Mouse (Mus musculus): ENCODE results near the gene Map3k7. TPM values are rescaled to one million over a fixed set of nuclear protein-coding genes. Genes with fewer than 3 reads are reported as not detected.

Map3k7 gene
- polyA plus RNA-seq (2015; fragmentation: Nextera tagmentation; extraction: Ambion mirVana) = 23.7 and 28.6 TPM in 2 replicates

DNA sequence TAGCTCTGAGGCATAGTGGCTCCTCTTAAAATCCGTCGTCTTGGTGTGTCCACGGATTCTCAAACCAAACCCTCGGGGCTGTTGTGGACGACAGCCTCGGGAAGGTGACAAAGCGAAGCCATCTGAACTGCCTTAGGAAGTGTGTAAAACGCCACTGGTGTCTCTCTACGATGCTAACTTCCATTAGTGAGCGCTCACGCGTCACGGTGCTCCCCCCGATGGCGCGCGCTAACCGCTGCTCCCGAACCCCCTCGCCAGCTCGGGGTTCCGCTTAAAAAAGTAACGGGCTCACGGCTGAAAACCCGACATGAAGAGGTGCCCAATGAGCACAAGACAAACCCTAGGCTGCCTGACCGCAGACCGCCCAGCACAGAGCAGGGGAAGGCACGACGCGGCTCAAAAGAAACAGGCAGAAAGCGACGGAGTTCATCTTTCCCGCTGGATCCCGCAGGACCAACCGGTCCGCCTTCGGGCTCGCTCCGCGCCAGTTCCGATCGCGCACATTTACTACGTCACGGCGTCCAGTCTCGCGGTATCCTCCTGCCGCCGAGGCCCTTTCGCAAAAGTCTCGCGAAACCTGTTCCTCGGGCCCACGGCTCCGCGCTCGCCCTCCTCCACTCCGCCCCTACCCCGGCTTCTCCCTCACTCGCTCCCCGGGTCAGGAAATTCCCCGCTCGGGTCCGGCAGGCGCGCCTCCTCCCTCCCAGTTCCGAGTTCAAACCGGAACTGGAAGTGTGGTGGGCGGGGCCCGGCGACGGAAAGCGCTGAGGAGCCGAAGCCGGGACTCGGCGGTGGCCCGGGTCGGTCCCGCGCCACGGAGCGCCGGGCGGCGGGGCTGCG, at the start of gene Map3k7:
Map3k7 (plus strand) TSS at position 744 of the 840 bp plus-strand sequence.
- Histone ChIP-seq H3K9me3 (no peaks in the 10 kb centered on the region), H3K9ac (peak within 1 kb of the TSS; percentile 91), H3K27me3 (no peaks in the 10 kb centered on the region), H3K4me2 (peak within 1 kb of the TSS; percentile 90), H3K36me3 (no peaks in the 10 kb centered on the region), H3K4me1 (replicated peaks) (peaks cover 27% of the 10 kb centered on the region), H3K4me3 (peak within 1 kb of the TSS; percentile 84), H3K27ac (replicated peaks) (peak within 1 kb of the TSS; percentile 98)
- ATAC-seq (ENCODE audit: low read depth) = peak; percentile 94
- under 1% methylated on average over 87 of the region's 88 CpGs for WGBS

- Histone ChIP-seq H3K9me3 (no peaks in the 10 kb centered on the region), H3K27ac (replicated peaks) (no peak overlapping the region), H3K36me3 (no peaks in the 10 kb centered on the region), H3K4me3 (no peak overlapping the region), H3K4me2 (no peak overlapping the region), H3K9ac (no peak overlapping the region), H3K27me3 (no peaks in the 10 kb centered on the region; the same call in 1 of the 2 replicates), H3K4me1 (replicated peaks) (0 out of 2 replicates have a peak, but pooled peaks cover 3% of the 10 kb centered on the region)
- WGBS = 63% methylated on average over 11 of the region's 11 CpGs
- no peak for ATAC-seq (ENCODE audit: low read depth)
Observed at GRCm38 (mm10) chr4:31915114-31915513, 48.8 kb upstream of the Map3k7 start.

DNA sequence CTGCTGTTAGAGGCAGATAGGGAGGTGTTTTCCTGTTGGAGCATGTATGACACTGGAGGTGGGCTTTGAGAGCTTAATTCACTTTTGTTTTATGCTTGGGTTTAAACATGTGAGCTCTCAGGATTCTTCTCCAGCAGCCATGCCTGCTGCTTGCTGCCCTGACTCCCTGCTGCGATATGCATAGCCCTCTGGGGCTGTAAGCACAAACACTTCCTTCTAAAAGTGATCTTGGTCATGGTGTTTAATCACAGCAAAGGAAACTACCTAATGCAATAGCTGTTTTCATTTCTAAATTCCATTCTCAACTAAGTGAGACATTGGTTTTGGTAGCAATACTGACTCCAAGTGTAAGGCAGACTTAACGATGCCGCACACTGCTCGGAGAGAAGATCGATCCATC, 45.2 kb upstream of the Map3k7 start:
- H3K36me3 ChIP-seq = no peaks in the 10 kb centered on the region
- H3K27ac ChIP-seq (replicated peaks) = no peak overlapping the region
- 89% methylated on average over 5 of the region's 5 CpGs for WGBS
- peaks cover 8% of the 10 kb centered on the region; the same call in 1 of the 2 replicates for H3K27me3 ChIP-seq
- H3K4me2 ChIP-seq = no peak overlapping the region
- no peak for ATAC-seq (ENCODE audit: low read depth)
- no peak overlapping the region for H3K9ac ChIP-seq
- no peak overlapping the region for H3K4me3 ChIP-seq
- 0 out of 2 replicates have a peak, but pooled peaks cover 6% of the 10 kb centered on the region for H3K4me1 ChIP-seq (replicated peaks)
- no peaks in the 10 kb centered on the region for H3K9me3 ChIP-seq

GRCm38 (mm10) chr4:31922215-31922614, 41.7 kb upstream of the Map3k7 start:
- WGBS = 55% methylated on average over 7 of the region's 7 CpGs
- H3K9me3 ChIP-seq = no peaks in the 10 kb centered on the region
- no peak overlapping the region for H3K27ac ChIP-seq (replicated peaks)
- no peak overlapping the region for H3K9ac ChIP-seq
- peaks cover 9% of the 10 kb centered on the region for H3K4me1 ChIP-seq (replicated peaks)
- no peak overlapping the region for H3K4me3 ChIP-seq
- no peak overlapping the region for H3K4me2 ChIP-seq
- H3K36me3 ChIP-seq = no peaks in the 10 kb centered on the region
- ATAC-seq (ENCODE audit: low read depth) = no peak
- H3K27me3 ChIP-seq = peaks cover 8% of the 10 kb centered on the region; the same call in 1 of the 2 replicates

DNA sequence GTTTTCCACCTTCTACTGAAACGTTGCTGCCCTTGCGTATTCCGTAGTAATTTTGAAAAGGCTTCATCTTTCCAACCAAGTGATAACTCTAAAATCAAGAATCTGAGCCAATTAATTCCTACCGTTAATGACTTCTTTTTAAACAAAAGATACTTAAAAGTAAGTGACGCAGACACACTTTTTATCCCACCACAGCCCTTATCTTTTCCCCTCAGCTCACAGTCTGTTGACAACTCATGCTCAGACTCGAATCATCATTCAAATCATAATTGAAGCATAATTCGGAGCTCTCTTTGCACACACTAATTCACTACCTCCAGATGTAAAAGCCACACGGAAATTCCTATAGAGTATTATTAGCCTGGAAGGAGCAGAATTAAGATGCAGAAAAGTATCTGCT, 40.5 kb upstream of the Map3k7 start:
- Histone ChIP-seq H3K27me3 (peaks cover 8% of the 10 kb centered on the region; the same call in 1 of the 2 replicates), H3K4me3 (no peak overlapping the region), H3K27ac (replicated peaks) (no peak overlapping the region), H3K9me3 (no peaks in the 10 kb centered on the region), H3K4me1 (replicated peaks) (peaks cover 9% of the 10 kb centered on the region), H3K4me2 (no peak overlapping the region), H3K36me3 (no peaks in the 10 kb centered on the region), H3K9ac (no peak overlapping the region)
- no peak for ATAC-seq (ENCODE audit: low read depth)
- WGBS = 52% methylated on average over 8 of the region's 8 CpGs

- H3K36me3 ChIP-seq = no peaks in the 10 kb centered on the region
- H3K4me2 ChIP-seq = peak overlapping the region; percentile 44
- 0 out of 2 replicates have a peak overlapping the region, but pooled peaks have one; percentile 31 for H3K9ac ChIP-seq
- H3K27ac ChIP-seq (replicated peaks) = peak overlapping the region; percentile 38; the same call in 1 of the 2 replicates
- WGBS = 13% methylated on average over 14 of the region's 14 CpGs
- H3K27me3 ChIP-seq = peaks cover 8% of the 10 kb centered on the region; the same call in 1 of the 2 replicates
- no peaks in the 10 kb centered on the region for H3K9me3 ChIP-seq
- H3K4me3 ChIP-seq = peak overlapping the region; percentile 14; the same call in 1 of the 2 replicates
- no peak for ATAC-seq (ENCODE audit: low read depth)
- H3K4me1 ChIP-seq (replicated peaks) = peaks cover 9% of the 10 kb centered on the region
Observed at GRCm38 (mm10) chr4:31924301-31925185, 39.4 kb upstream of the Map3k7 start.

DNA sequence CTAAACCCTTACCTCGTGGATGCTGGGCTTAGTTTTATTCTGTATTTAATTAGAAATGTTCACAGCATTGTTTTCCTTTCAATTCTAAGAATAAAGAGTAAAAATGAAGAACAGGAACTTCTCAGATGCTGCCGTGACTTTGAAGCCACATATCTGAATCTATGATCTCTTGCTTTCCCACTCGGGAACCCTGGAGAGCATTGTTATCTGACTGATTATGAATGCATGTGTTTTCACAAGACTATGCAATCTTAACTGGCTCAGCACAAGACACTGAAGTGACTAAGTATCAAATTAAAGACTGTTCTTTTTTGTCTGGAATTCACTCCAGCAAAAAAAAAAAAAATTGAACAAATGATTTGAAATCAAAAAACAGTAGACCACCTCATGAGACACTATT, 30.7 kb upstream of the Map3k7 start:
- WGBS = 70% methylated on average over 3 of the region's 3 CpGs
- no peaks in the 10 kb centered on the region for H3K9me3 ChIP-seq
- peaks cover 23% of the 10 kb centered on the region for H3K4me1 ChIP-seq (replicated peaks)
- no peak overlapping the region for H3K27ac ChIP-seq (replicated peaks)
- H3K36me3 ChIP-seq = no peaks in the 10 kb centered on the region
- H3K4me2 ChIP-seq = no peak overlapping the region
- no peak overlapping the region for H3K9ac ChIP-seq
- 0 out of 2 replicates have a peak, but pooled peaks cover 4% of the 10 kb centered on the region for H3K27me3 ChIP-seq
- ATAC-seq (ENCODE audit: low read depth) = no peak
- H3K4me3 ChIP-seq = no peak overlapping the region

DNA sequence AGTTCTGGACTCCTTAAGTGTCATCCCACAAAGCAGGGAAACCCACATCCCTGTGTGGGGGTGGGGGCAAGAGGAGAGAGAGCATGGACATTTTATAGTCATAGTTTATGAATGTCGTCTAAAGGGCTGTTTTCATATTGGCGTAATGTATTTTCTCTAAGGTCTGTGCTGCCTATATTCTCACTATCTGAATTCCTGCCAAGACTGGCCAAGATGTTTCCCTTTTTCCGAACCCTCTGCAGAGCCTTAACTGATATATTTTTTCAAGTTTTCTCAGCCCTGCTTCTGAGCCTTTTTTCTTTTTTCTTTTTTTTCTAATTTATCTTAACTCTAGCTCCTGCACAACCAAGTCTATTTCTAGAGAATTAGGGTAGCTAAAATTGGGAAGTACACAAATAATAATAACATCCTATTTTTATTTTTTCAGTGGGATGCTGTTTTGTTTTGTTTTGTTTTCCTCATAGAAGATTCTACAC, 28.0 kb upstream of the Map3k7 start:
- H3K27ac ChIP-seq (replicated peaks) = no peak overlapping the region
- no peak for ATAC-seq (ENCODE audit: low read depth)
- H3K27me3 ChIP-seq = peaks cover 12% of the 10 kb centered on the region; the same call in 1 of the 2 replicates
- H3K4me3 ChIP-seq = no peak overlapping the region
- 52% methylated on average over 3 of the region's 3 CpGs for WGBS
- peaks cover 26% of the 10 kb centered on the region for H3K4me1 ChIP-seq (replicated peaks)
- H3K36me3 ChIP-seq = no peaks in the 10 kb centered on the region
- no peak overlapping the region for H3K9ac ChIP-seq
- H3K4me2 ChIP-seq = no peak overlapping the region
- H3K9me3 ChIP-seq = no peaks in the 10 kb centered on the region

DNA sequence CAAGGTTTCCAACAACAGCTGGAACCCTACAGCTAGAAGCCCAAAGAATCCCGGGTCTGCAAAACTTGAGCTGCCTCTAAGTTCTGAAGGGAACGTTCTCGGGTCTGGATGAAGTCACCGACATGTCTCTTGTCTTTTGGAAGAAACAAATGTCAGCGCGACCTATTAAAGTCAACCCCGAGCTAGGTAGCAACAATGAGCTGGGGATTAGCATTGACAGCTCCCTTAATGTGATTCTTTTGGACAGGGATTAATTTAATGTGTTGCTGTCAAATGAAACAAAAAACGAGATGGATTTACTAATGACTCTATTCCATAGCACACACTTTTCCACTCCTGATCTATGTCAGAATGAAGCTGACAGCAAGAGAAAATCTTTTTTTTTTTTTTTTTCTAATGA, 27.5 kb upstream of the Map3k7 start:
- Histone ChIP-seq H3K27ac (replicated peaks) (no peak overlapping the region), H3K4me1 (replicated peaks) (peaks cover 26% of the 10 kb centered on the region), H3K36me3 (no peaks in the 10 kb centered on the region), H3K9ac (no peak overlapping the region), H3K9me3 (no peaks in the 10 kb centered on the region), H3K4me2 (peak overlapping the region; percentile 93), H3K27me3 (peaks cover 12% of the 10 kb centered on the region; the same call in 1 of the 2 replicates), H3K4me3 (no peak overlapping the region)
- no peak for ATAC-seq (ENCODE audit: low read depth)
- WGBS = 5% methylated on average over 8 of the region's 8 CpGs

DNA sequence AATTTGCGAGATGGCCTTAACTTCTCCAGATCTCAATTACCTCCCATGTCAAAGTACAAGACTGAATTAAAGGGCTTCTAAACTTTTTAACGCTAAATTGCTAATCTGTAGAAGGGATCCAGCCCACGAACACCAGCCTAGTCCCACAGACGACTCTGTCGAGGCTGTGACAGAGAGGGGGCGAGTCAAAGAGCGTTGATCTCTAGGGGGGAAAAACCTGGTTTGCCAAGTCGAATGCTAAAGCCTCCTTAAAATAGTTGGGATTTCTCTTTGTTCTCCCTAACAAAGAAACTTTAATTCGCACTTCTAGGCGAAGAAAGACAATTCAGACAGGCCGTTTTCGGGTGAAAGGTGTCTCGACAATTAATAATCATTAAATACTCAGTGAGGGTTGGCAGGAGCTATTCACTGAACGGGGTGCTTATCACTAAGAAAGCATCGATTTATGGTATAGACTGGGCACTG, 27.0 kb upstream of the Map3k7 start:
- Histone ChIP-seq H3K9me3 (no peaks in the 10 kb centered on the region), H3K36me3 (no peaks in the 10 kb centered on the region), H3K27ac (replicated peaks) (no peak overlapping the region), H3K4me3 (peak overlapping the region; percentile 50), H3K27me3 (peaks cover 12% of the 10 kb centered on the region; the same call in 1 of the 2 replicates), H3K4me2 (peak overlapping the region; percentile 93), H3K9ac (peak overlapping the region; percentile 77), H3K4me1 (replicated peaks) (peaks cover 26% of the 10 kb centered on the region)
- WGBS = 1% methylated on average over 15 of the region's 15 CpGs
- ATAC-seq (ENCODE audit: low read depth) = 0 out of 2 replicates have a peak, but pooled peaks have one; percentile 16

DNA sequence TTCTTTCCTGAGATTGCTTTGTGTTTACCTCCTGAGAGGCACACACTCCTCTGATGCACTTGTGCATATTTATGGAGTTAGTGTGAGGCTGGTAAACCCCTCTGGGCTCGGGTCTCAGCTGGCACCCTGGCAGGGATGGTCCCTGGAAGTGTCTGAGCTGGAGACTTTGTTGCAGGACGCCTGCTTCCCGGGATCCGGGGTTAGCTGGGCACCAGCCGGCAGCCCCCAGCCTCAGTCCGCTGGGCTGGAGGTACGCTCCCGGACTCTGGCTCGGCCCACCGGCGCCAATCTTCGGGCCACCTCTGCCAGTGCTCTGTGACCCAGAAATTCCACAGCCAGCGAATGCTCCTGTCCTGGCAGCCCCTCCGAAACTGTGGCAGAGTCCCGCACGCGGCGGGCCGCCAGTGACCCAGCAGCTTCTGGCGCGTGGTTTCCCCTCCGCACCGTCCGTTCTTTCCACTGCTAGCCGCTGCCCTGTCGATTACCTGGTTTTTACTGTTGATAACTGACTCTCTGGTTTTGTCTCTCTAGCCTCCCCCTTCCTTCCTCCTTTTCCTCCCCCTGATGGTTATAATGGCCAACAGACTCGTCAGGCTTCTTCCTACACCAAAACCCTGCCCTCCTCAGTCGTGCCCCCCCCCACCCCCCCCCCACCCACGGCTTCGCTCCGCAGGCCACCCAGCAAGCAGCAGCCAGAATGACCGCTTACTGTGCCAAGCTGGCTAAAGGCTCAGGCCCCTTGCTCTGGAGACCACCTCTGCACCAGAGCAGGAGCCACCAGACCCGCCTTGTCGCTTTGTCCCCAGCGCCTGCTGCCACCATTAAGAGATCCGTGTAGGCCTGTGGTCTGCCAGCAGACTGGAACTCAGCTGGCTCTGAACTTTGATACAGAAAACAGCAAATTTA, 26.3 kb upstream of the Map3k7 start:
- peak overlapping the region; percentile 50 for H3K4me3 ChIP-seq
- ATAC-seq (ENCODE audit: low read depth) = peak; percentile 85
- peaks cover 26% of the 10 kb centered on the region for H3K4me1 ChIP-seq (replicated peaks)
- H3K9ac ChIP-seq = peak overlapping the region; percentile 77
- H3K27ac ChIP-seq (replicated peaks) = peak overlapping the region; percentile 56; the same call in 1 of the 2 replicates
- H3K36me3 ChIP-seq = no peaks in the 10 kb centered on the region
- under 1% methylated on average over 36 of the region's 36 CpGs for WGBS
- peak overlapping the region; percentile 93 for H3K4me2 ChIP-seq
- H3K9me3 ChIP-seq = no peaks in the 10 kb centered on the region
- H3K27me3 ChIP-seq = peaks cover 12% of the 10 kb centered on the region; the same call in 1 of the 2 replicates

Measured in neural tube, embryonic 13.5 days (tissue).